Mouse (Mus musculus) cerebellum, adult 9-10 months (tissue): ENCODE measurements around the gene Rnh1.

Experiments used
- DNase-seq: peaks from one replicate; pipeline ENCODE4 v3.0.0; 2022

Gene Rnh1

GRCm38 (mm10) chr7:141155362-141155761 lies 17.3 kb downstream of the Rnh1 start:
- DNase-seq, result no peak

DNA sequence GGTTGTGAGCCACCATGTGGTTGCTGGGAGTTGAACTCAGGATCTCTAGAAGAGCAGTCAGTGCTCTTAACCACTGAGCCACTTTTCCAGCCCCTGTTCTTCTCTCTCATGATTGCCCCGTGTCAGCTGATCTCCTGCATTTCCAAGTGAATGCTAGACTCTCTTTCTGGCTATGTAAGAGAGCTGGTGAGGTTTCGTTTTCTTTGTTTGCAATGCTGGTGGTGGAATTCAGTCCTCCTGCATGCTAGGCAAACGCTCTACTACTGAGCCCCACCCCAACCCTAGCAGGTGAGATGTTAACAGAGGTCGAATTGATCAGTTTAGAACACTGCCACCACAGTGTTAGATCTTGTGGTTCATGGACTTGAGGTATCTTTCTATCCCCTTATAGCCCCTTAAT lies 24.0 kb downstream of the Rnh1 start:
- DNase-seq, result no peak

DNA sequence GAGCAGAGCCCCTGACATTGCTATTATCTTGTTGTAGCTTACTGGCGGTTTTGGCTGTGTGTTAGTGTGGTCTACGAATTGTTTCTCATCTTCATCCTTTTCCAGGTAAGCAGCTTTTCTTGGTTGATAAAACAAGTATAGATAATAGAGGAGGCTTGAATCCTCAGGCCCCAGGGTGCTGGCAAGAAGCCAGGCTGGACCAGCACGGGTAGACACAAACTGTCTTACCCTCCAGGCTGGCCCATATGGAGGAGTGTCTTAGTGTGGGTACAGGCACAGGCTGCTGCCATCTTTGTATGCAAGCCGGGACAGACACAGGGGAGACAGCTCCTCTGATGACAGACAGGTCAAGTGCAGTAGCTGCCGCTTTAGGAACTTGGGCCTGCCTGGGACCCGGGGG lies 25.6 kb downstream of the Rnh1 start:
- peak; percentile 59 for DNase-seq

GRCm38 (mm10) chr7:141146043-141146595 lies 26.5 kb downstream of the Rnh1 start:
- no peak for DNase-seq

DNA sequence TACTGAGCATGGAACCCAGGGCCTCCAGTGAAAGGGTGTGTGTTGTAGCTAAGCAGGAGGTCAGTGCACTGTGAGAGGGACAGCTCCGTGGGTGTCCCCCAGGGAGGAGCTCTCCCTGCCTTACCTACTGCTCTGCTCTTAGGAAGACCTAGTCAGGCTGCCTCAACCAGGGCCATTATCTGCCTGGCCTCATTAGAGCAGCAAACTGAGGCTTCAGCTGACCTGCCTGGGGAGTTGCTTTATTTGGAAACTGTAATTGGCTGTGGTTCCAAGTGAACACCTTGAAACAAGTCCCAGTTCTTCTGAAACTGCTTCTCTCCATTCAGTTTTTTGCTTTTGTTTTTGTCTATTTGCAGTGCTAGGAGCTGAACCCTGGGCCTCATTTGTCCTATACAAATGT lies 27.3 kb downstream of the Rnh1 start:
- peak; percentile 71 for DNase-seq

DNA sequence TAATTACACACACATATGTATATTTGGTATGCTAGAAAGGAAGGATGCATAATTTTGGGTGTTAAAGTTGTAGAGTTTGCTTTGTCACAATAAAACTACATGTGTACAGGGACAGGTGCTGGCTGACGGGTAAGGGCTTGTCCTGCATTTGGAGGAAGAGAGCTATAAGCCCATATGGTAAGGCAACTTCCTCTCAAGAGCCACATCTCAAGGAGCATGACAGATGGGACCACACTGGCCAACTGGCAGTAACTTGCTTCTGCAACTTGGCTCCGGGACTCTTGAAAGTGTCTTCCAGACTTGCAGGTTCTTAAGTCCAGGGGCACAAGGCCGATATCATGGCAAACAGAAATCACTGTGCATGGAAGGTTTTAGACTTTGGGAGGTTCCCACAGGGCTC lies 28.0 kb downstream of the Rnh1 start:
- DNase-seq, result no peak

GRCm38 (mm10) chr7:141143861-141144260 lies 28.8 kb downstream of the Rnh1 start:
- no peak for DNase-seq

DNA sequence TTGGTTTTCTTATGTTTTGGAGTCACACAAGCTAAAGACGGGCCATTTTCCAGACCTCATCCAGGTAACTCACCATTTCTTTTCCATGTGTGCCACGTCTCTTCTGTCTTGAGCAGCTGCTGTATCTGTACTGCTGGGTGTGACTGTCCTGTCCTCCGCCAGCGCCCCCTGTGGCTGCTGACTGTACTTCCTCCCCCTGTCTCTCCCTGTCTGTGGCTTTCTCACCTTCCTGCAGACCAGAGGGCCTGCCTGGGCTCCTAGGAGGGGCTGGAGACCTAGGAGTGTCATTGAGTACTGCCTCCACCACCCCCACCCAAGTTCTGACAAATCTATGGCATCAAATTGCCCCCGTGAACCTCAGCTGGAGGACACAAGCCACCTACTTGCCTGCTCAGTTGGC lies 29.5 kb downstream of the Rnh1 start:
- no peak for DNase-seq

- no peak for DNase-seq
These were observed 31.3 kb downstream of the Rnh1 start for GRCm38 (mm10) chr7:141141326-141141725.

GRCm38 (mm10) chr7:141131904-141132755 lies 40.5 kb downstream of the Rnh1 start:
- no peak for DNase-seq

DNA sequence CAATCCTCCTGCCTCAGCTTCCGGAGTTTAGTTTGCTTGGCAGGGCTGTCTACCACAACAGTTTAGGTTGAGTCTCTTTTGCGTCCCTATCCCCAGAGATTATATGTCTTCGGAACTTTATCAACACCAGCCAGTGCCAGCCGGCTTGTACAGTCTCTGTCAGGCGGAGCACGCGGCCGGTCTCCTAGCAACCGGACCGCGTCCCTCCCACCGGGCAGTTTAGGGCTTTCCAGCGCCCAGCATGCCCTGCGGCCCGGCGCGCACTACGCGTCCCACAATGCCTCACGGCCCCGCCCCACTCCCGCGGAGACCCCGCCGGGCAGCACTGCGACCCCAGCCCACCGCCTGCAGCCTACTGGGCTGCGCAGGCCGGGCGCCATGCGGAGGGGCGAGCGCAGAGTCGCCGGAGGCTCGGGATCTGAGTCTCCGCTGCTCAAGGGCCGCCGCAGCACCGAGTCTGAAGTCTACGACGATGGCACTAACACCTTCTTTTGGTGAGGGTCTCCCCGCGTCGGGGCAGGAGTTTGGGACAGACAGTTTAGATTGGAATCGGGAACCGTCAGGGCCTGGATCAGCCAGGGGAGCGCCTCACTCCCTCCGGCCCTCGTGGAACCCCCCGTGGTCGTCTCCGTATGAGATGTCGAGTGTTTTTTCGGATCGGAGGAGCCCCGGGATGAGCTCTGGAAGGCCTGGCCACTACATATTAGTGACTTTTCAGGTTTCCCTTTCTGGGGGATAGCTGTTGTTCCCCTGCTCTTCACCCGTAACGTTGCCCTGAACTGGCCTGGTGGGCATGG lies 41.4 kb downstream of the Rnh1 start:
- peak; percentile 89 for DNase-seq

- DNase-seq, result no peak
These were observed 49.2 kb downstream of the Rnh1 start for GRCm38 (mm10) chr7:141123517-141123856.

GRCm38 (mm10) chr7:141122689-141123516 lies 49.8 kb downstream of the Rnh1 start:
- DNase-seq, result peak; percentile 94

DNA sequence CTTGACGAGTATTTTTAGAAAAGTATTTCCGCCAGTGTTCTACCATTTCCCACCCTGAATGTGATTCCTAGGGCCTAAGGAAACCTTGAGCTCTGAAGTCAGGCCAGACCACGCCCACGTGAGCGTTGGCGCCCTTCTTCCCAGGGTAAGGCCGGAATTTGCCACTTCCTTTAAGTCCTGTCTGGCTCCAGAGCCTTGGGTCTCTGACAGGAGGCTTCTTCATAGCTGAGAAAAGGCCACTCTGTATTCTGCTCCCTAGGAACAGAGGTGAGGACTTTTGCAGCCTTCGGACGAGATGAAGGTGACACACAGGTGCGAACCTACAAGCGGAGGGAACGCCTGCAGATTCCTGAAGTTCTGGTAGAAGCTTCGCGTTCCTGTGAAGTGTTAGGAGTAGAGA lies 50.4 kb downstream of the Rnh1 start, which contains the start of gene Ptdss2:
Ptdss2 (plus strand) TSS at position 138 of the 400 bp plus-strand sequence.
- DNase-seq, result peak; percentile 51

- DNase-seq, result no peak
These were observed 51.6 kb downstream of the Rnh1 start for GRCm38 (mm10) chr7:141121051-141121531.

DNA sequence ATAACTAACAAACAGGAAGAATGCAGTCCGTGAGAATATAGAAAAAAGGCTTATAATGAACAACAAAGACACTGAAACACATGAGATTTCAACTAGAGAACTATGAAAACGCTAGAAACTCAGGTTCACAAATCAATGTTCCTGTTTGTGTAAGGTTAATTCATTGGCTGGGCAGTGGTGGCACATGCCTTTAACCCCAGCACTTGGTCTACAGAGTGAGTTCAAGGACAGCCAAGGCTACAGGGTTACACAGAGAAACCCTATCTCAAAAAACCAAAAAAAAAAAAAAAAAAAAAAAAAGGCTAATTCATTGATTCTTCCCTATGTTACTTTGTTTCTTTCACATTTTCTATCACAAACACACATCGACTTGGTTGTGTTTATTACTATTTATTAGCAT lies 52.1 kb downstream of the Rnh1 start:
- DNase-seq, result no peak

GRCm38 (mm10) chr7:141119487-141119886 lies 53.2 kb downstream of the Rnh1 start:
- DNase-seq, result no peak

GRCm38 (mm10) chr7:141117636-141118035 lies 55.0 kb downstream of the Rnh1 start, which contains the start of gene Ano9:
Ano9 (minus strand) TSS chr7:141117806.
- DNase-seq, result no peak

DNA sequence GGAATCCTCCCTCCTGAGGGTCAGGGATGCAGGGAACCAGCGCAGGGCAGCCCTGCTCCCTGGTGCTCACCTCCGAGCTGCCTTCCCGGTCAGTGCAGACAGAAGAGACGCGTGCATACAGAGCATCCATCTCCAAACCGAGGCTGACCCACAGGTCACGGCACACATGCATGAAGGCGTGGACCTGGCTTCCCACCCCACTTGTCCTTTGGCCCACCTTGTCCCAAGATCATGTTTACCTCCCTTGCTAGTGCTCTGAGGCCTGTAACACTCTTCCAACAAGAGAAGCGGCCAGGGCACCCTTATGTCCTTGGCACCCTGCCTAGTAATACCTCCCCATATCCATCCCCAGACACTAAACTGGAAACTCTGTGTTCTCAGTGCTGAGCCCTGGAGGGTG lies 56.8 kb downstream of the Rnh1 start:
- DNase-seq, result no peak
